Mouse (Mus musculus): ENCODE results near the gene Xpot.

The Xpot gene

DNA sequence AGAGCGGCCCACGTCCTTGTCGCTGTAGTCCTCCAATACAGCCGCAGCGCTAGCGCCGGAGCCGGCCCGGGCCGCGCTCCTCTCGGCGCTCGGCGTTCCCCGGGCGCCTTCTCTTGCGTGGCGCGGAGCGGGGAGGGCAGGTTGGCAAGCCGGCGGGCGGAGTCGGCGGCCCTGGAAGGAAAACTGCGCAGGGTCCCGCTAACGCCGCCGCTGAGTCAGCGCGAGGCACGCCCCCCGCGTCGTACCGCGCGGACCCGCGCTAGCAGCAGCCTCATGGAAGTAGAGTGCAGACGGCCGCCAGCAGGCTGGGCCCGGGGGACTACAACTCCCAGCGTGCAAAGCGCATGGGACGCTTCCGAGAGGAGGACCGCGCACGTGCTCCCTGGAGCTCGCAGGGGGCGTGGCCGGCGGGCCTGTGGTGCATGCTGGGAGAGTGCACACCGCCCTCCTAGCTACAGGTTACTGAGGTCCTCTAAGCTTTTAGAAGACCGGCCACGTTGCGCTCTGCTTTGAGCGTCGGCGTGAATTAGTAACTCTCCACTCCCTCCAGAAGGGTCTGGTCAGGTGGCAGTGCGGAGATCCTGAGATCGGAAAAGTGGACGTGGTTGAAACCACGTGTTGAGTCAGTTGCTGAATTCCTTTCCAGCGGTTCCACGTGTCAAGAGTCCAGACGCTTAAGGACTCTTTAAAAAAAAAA is at the start of gene Xpot:
Xpot (minus strand) TSS at position 147 of the 697 bp plus-strand sequence.
- peak; percentile 90 for DNase-seq (ENCODE audit: low spot score)

GRCm38 (mm10) chr10:121669103-121669502 is 43.0 kb upstream of the Xpot start:
- no peak for DNase-seq (ENCODE audit: low spot score)

DNA sequence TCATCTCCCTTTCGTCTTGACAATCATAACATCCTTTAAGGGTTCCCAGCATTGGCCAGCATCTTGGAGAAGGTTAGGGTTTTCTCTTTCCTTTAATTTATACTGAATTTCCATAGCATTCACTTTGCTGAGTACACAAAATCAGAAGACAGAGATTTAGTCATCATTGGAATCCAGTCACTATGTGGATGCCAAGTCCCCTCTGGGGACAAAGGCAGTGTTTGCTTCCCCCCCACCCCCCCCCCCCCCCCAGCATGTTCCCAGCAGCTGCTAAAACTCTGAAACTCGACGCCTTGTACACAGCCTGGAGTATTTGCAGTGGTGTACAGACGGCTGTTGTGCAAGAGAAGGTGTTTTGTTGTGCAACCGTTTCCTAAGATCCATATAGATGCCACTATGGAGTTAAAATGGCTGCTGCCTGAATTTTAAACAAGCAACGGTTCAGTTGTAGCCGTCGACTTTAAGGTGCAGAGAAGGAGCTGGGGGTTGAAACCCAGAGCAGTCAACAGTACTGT is 39.6 kb upstream of the Xpot start:
- DNase-seq (ENCODE audit: low spot score), result no peak

DNA sequence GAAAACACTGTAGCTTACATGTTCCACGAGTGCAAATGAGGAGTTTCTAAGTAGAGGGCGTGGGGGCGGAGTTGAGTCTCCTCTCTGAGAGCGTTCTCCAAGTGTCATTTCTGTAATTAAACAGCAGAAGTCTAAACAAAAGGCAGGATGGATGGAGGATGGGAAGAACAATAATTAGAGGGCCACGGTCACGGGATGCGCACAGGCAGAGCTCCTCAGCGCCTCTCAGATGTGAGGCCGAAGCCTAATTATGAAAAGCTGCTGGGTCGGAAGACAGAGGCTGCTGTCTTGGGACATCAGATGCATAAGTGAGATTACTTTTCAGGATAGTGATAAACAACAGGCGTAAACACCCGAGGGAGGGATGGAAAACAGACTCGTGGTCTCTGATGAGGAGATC is 37.5 kb upstream of the Xpot start:
- no peak for DNase-seq (ENCODE audit: low spot score)

- DNase-seq (ENCODE audit: low spot score), result no peak
Observed at GRCm38 (mm10) chr10:121662711-121663110, 36.6 kb upstream of the Xpot start.

DNA sequence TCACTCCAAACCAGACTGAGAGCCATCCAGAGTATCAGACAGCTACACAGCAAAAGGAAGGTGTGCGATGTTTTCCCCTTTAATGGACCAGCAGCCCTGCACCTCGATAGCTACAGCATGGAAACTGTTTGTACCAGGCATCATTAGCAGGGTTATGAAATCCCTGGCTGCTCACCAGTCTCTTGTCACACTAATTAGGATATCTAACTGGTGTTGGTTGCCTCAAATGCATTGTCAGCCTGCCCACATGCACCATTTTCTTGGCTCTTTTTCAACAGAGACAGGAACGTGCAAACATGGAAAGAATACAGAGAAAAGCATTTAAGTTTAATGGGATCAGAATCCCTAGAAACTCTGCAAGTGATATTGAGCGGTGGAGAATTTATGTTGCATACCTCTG is 29.8 kb upstream of the Xpot start:
- peak; percentile 32 for DNase-seq (ENCODE audit: low spot score)

GRCm38 (mm10) chr10:121653079-121653478 is 26.9 kb upstream of the Xpot start:
- DNase-seq (ENCODE audit: low spot score), result no peak

DNA sequence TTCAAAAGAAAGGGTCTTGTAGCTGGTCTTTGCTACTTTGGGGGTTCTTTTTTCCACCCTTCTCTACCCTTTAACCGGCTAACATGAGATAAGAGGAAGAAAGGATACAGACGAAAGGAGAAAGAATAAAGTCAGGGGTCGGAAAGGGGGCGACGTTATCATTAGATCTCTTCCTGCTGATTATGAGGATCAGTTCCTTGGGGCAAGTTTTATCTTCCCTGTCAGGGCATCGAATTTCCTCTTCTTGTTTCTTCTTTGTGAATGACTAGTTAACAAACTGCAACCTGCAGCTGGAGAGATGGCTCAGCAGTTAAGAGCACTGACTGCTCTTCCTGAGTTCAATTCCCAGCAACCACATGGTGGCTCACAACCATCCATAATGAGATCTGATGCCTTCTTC is 20.2 kb upstream of the Xpot start:
- DNase-seq (ENCODE audit: low spot score), result no peak

- DNase-seq (ENCODE audit: low spot score), result no peak
Observed at GRCm38 (mm10) chr10:121642054-121642947, 16.2 kb upstream of the Xpot start.

DNA sequence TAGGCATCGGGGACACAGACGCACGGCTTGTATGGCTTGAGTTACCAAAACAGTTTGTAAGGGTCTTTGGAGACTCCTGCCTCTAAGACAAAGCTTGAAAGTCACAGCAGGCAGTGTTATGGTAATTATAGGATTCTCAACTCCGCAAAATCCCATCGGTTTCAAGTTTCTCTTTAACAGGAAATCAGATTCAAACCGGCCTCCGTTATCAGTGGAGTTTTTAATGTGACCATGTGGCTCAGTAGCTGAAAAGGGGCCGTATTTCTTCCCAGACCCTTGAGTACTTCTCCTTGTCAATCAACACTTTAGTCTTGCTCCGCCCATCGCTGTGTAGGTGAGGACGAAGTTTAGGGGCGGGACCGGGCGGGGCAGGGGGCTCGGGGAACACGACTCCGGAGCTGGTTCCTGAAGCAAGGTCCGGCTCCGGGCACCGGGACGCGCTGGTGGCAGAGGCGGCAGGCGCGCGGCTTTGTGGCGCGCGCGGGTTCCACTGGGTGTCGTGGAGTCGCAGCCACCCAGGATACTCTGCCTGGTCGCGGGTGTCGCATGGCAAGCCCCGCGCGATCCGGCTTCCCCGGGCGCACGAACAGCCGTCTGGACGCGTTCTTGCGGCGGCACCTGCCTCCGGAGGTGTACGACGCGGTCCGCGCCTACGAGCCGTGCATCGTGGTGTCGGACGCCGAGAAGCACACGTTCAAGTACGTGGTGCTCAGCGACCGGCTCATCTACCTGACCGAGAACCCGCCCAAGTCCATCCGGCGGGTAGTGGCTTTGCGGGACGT is 15.3 kb upstream of the Xpot start, which contains the start of gene D930020B18Rik:
D930020B18Rik (plus strand) TSS at position 317 of the 782 bp plus-strand sequence.
- no peak for DNase-seq (ENCODE audit: low spot score)

GRCm38 (mm10) chr10:121640944-121641271 is 14.8 kb upstream of the Xpot start:
- DNase-seq (ENCODE audit: low spot score), result no peak

GRCm38 (mm10) chr10:121640150-121640930 is 14.2 kb upstream of the Xpot start:
- DNase-seq (ENCODE audit: low spot score), result no peak

DNA sequence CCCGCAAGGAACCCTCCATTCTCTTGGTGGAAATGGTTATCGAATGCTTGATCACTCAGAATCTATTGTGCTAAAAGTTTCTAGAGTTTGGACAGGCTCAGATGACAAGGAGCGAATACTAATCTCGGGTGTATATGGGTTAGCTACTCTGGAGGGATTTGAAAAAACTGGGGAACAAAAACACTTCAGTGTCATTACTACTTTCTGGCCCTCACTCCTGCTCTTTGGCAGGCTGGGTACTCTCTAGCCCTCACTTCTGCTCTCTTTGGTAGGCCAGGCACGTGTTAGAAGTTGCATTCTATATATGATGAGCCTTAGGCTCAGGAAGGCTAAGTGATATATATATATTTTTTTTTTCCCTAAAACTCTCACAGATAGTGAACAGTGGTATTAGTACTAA is 13.4 kb upstream of the Xpot start:
- DNase-seq (ENCODE audit: low spot score), result no peak

DNA sequence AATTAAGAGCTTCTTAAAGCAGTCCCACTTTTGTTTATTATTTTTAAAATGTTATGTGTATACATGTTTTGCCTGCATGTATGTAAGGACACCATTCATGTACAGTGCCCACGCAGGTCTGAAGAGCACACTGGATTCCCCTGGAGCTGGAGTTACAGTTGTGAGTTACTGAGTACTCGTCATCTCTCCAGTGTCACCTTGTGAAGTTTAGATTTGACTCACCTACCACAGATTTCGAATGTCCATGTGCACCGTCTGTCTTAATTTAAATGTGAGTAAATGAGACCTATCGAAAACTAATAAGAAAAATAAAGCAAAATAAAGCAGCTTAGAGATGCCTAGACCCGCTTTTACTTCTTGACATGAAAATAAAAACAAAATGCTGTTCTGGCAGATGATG is 10.1 kb upstream of the Xpot start:
- DNase-seq (ENCODE audit: low spot score), result no peak

GRCm38 (mm10) chr10:121634159-121634558 is 8.0 kb upstream of the Xpot start:
- no peak for DNase-seq (ENCODE audit: low spot score)

- no peak for DNase-seq (ENCODE audit: low spot score)
Observed at GRCm38 (mm10) chr10:121628561-121629040, 2.5 kb upstream of the Xpot start.

GRCm38 (mm10) chr10:121627216-121627852 is 1.2 kb upstream of the Xpot start:
- no peak for DNase-seq (ENCODE audit: low spot score)

DNA sequence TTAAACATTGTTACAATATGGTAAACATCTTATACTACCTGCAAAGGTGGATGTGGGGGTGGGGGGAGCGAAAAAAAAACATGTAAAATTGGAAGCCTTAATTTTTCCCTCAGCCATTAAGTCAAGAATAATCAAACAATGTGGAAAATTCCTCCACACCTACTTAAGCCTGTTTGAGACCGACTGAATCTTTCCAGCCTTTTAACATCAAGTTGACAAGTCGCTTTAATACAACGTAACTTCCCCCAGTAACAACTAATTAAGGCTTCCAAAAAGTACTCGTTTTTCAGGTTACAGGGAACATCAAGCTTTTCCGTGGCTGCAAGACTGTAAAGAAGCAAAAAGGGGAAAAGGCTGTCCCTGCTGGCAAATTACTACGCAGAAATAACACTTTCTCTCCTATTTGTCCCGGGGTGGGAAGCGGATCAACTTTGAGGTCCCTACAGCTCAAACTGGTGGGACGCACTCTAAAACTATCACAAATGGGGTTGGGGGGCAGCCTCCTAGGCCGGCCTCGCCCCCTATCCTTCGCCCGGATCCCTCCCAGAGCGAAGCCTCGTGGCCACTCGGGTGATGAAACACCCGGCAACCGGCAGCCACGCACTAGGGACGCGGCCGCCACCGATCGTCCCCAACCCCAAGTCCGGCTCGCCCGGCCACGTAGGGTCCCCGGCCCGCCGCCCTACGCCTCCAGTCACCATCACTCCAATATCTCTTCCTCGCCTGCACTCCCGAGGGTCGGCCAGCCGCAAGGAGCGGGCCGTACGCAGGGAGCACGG is 536 bp downstream of the Xpot start:
- DNase-seq (ENCODE audit: low spot score), result no peak

DNA sequence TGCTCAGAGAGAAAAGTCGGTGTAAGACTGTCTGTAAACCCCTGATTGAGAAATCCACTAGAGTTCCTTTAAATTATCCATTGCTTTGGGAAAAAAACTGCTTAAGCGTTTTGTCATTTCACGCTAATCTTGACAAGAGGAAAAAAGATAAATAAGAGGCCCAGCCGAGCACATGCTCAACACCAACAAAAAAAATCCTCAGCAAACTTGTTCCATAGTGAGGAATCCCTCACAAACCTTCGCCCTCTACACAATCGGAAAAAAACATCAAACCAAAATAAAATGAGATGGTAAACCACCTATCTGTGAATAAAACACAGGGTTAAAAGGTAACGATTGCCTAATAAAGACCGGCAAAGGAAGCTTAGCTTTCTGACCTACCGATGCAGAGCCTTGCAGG is 1.1 kb downstream of the Xpot start:
- no peak for DNase-seq (ENCODE audit: low spot score)

DNA sequence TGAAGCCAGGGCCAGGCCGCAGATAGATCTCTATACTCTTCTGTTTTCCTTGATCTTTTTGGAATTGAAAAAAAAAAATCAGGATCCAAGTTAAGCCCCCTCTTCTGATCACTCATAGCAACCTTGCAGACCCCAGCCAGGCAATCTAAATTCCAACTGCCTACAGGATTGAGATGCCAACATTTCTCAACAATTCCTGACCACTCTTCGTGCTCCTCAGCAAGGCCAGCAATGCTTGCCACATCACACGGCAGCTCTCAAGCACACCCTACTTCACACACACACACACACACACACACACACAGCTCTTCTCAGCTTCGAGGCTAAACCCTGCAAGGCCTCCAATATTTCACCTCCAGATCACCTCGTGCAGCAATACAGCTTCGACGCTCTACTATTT is 2.5 kb downstream of the Xpot start:
- DNase-seq (ENCODE audit: low spot score), result no peak
